ENCODE assay signal across 9 mouse cellular contexts in the genomic region with DNA sequence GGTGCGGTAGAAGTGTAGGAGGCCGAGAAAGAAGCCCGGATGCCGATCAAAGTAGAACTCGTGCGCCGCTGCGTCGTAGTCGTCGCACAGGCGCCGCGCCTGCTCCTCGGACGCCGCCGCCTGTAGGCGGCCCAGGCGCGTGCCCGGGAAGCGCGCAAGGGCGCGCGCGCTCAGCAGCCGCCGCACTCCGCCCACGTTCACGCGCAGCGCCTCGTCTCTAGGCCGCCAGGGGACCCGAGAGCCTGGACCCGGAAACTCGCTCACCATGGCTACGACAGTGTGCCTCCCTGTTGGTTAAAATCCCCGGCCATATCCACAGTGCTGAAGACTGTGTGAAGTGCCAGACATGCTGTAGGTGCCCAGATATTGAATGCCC. TPM values are rescaled to one million over a fixed set of nuclear protein-coding genes. Genes with fewer than 3 reads are reported as not detected.
DNase-seq lines count a peak whose midpoint lies in the region; ATAC-seq and TF ChIP-seq lines count a peak whose summit lies in the region.
"Had no signal": no experiment of that assay in that cellular context is flagged by ENCODE, and none has a peak within 500 bp of the region (broad histone marks: within the 10 kb centered on the region; RNA-seq: fewer than 3 reads in every experiment).

No protein-coding gene starts in this region.

- no peak for DNase-seq in heart, postnatal 0 days (ENCODE audit: low spot score)
- DNase-seq in heart, adult 2 months: no peak
- DNase-seq in forebrain, embryonic 10.5 days (ENCODE audit: extremely low spot score, low spot score): no peak
- no peak for DNase-seq in limb, embryonic 10.5 days (ENCODE audit: low spot score)
- peak; percentile 9 for DNase-seq in retina, postnatal 7 days (ENCODE audit: low read depth, low spot score)
- DNase-seq in MN1 (ENCODE audit: low spot score): no peak
- DNase-seq in heart, adult 8-10 months (ENCODE audit: low spot score): no peak

- no peak for TF ChIP-seq POLR2A in heart, adult 2 months (IDR thresholded peaks at IDR 0.05; ENCODE audit: insufficient read depth, low read depth, low read length)

- 10% methylated on average over 42 of the region's 42 CpGs for WGBS in heart, postnatal 0 days
- 11% methylated on average over 42 of the region's 42 CpGs for WGBS in heart, adult 2 months
- whole genome bisulfite sequencing in forebrain, embryonic 10.5 days: 13% methylated on average over 42 of the region's 42 CpGs
- WGBS in limb, embryonic 10.5 days: 10% methylated on average over 42 of the region's 42 CpGs

- H3K27ac ChIP-seq in heart, postnatal 0 days (ENCODE audit: low read depth): no peak overlapping the region
- no peak overlapping the region for H3K27ac ChIP-seq in heart, adult 2 months
- H3K27ac ChIP-seq in forebrain, embryonic 10.5 days: no peak overlapping the region
- H3K27ac ChIP-seq in limb, embryonic 10.5 days: 0 out of 2 replicates have a peak overlapping the region, but pooled peaks have one; percentile 25

- no peaks in the 10 kb centered on the region for H3K9me3 ChIP-seq in heart, postnatal 0 days (replicated peaks; ENCODE audit: control insufficient read depth, low read length)
- no peaks in the 10 kb centered on the region for H3K9me3 ChIP-seq in E14TG2a.4 (ENCODE audit: low read length)
- H3K9me3 ChIP-seq in forebrain, embryonic 10.5 days: no peaks in the 10 kb centered on the region
- no peaks in the 10 kb centered on the region for H3K9me3 ChIP-seq in limb, embryonic 10.5 days (replicated peaks)

- peaks cover 63% of the 10 kb centered on the region for H3K27me3 ChIP-seq in heart, postnatal 0 days (ENCODE audit: control insufficient read depth, insufficient read depth, low read length)
- peaks cover 16% of the 10 kb centered on the region for H3K27me3 ChIP-seq in heart, adult 2 months (ENCODE audit: control insufficient read depth, insufficient read depth, low read length)
- peaks cover 85% of the 10 kb centered on the region for H3K27me3 ChIP-seq in E14TG2a.4 (ENCODE audit: insufficient read depth, low read length)
- H3K27me3 ChIP-seq in forebrain, embryonic 10.5 days (ENCODE audit: poor library complexity, severe bottlenecking): peaks cover 91% of the 10 kb centered on the region
- peaks cover 93% of the 10 kb centered on the region for H3K27me3 ChIP-seq in limb, embryonic 10.5 days (ENCODE audit: low read depth, poor library complexity, severe bottlenecking)

- intact Hi-C loops in heart, adult 2 months (cut with DNase I): no loop called here

- no peak for TF ChIP-seq EP300 in heart, postnatal 0 days (IDR thresholded peaks at IDR 0.05; ENCODE audit: low read depth)
- no peak for TF ChIP-seq EP300 in heart, adult 2 months (IDR thresholded peaks at IDR 0.05; ENCODE audit: insufficient read depth, low read depth, low read length)

- no peaks in the 10 kb centered on the region for H3K79me2 ChIP-seq in heart, adult 2 months (replicated peaks; ENCODE audit: control insufficient read depth, insufficient read depth, low read length)

- no peaks in the 10 kb centered on the region for H3K36me3 ChIP-seq in heart, postnatal 0 days (replicated peaks; ENCODE audit: control insufficient read depth, insufficient read depth, low read length)
- no peaks in the 10 kb centered on the region for H3K36me3 ChIP-seq in heart, adult 2 months (ENCODE audit: control insufficient read depth, insufficient read depth, low read length)
- no peaks in the 10 kb centered on the region for H3K36me3 ChIP-seq in E14TG2a.4 (ENCODE audit: insufficient read depth, low read length)
- H3K36me3 ChIP-seq in forebrain, embryonic 10.5 days (replicated peaks): no peaks in the 10 kb centered on the region
- H3K36me3 ChIP-seq in limb, embryonic 10.5 days: no peaks in the 10 kb centered on the region

- peak overlapping the region; percentile 18 for H3K4me3 ChIP-seq in heart, postnatal 0 days (ENCODE audit: low read depth, low read length)
- no peak overlapping the region for H3K4me3 ChIP-seq in heart, adult 2 months
- H3K4me3 ChIP-seq in E14TG2a.4 (replicated peaks; ENCODE audit: low read length): peak overlapping the region; percentile 69
- H3K4me3 ChIP-seq in forebrain, embryonic 10.5 days: peak overlapping the region; percentile 43
- peak overlapping the region; percentile 48 for H3K4me3 ChIP-seq in limb, embryonic 10.5 days

- TF ChIP-seq CTCF in heart, postnatal 0 days (IDR thresholded peaks at IDR 0.05; ENCODE audit: low read depth): no peak
- TF ChIP-seq CTCF in heart, adult 2 months (IDR thresholded peaks at IDR 0.05): no peak
- no peak for TF ChIP-seq CTCF in E14TG2a.4 (conservative IDR thresholded peaks at IDR 0.05; ENCODE audit: low read length)

- no peak overlapping the region for H3K9ac ChIP-seq in heart, postnatal 0 days (replicated peaks; ENCODE audit: low read depth, low read length)
- no peak overlapping the region for H3K9ac ChIP-seq in heart, adult 2 months (ENCODE audit: low read depth, low read length)

- H3K4me2 ChIP-seq in heart, postnatal 0 days (ENCODE audit: low read depth, low read length): peak overlapping the region; percentile 27

- no peak for ATAC-seq in heart, postnatal 0 days (ENCODE audit: insufficient read depth, low read depth)

- peaks cover 7% of the 10 kb centered on the region for H3K4me1 ChIP-seq in heart, postnatal 0 days (ENCODE audit: control insufficient read depth, insufficient read depth)
- H3K4me1 ChIP-seq in heart, adult 2 months (ENCODE audit: control insufficient read depth, insufficient read depth, low read length): no peaks in the 10 kb centered on the region
- H3K4me1 ChIP-seq in E14TG2a.4 (replicated peaks; ENCODE audit: low read depth, low read length): peaks cover 16% of the 10 kb centered on the region
- H3K4me1 ChIP-seq in forebrain, embryonic 10.5 days: peaks cover 32% of the 10 kb centered on the region
- H3K4me1 ChIP-seq in limb, embryonic 10.5 days: peaks cover 28% of the 10 kb centered on the region

RNA-seq across cellular contexts. Expression of gene Kcns1, which starts 2.4 kb away (rescaled TPM):
- total RNA-seq in heart, postnatal 0 days (2014; rRNA removed; ENCODE audit: low replicate concordance): 0.23 TPM in 1 of 2 replicates, not detected in the other
- polyA plus RNA-seq in heart, postnatal 0 days (2015; fragmentation: Nextera tagmentation; extraction: Ambion mirVana): 0.04 and 0.05 TPM in 2 replicates
- total RNA-seq in heart, adult 2 months (2021): not detected
- 0.12 and 0.18 TPM in 2 replicates for polyA plus RNA-seq in heart, adult 2 months (2012; rRNA removed)
- polyA plus RNA-seq in forebrain, embryonic 10.5 days (2016; fragmentation: Nextera tagmentation; extraction: Ambion mirVana): not detected in 2 replicates
- polyA plus RNA-seq in limb, embryonic 10.5 days (2016; fragmentation: Nextera tagmentation; extraction: Ambion mirVana): 0.15 TPM in 1 of 2 replicates, not detected in the other
- total RNA-seq in heart, adult 8-10 months (2022): under 1 TPM in 2 of 4 experiments, not detected in 2; 0.09 TPM

RNA-seq across cellular contexts. Expression of gene Wfdc5, which starts 14.0 kb away (rescaled TPM):
- total RNA-seq in heart, postnatal 0 days (2014; rRNA removed; ENCODE audit: low replicate concordance): not detected in 2 replicates
- not detected in 2 replicates for polyA plus RNA-seq in heart, postnatal 0 days (2015; fragmentation: Nextera tagmentation; extraction: Ambion mirVana)
- total RNA-seq in heart, adult 2 months (2021): not detected
- polyA plus RNA-seq in heart, adult 2 months (2012; rRNA removed): not detected in 2 replicates
- polyA plus RNA-seq in forebrain, embryonic 10.5 days (2016; fragmentation: Nextera tagmentation; extraction: Ambion mirVana): not detected in 2 replicates
- polyA plus RNA-seq in limb, embryonic 10.5 days (2016; fragmentation: Nextera tagmentation; extraction: Ambion mirVana): not detected in 2 replicates
- not detected for total RNA-seq in heart, adult 8-10 months (2022)
- total RNA-seq: left cerebral cortex, postnatal 10 days had no signal

RNA-seq across cellular contexts. Expression of gene Wfdc12, which starts 21.8 kb away (rescaled TPM):
- not detected in 2 replicates for total RNA-seq in heart, postnatal 0 days (2014; rRNA removed; ENCODE audit: low replicate concordance)
- polyA plus RNA-seq in heart, postnatal 0 days (2015; fragmentation: Nextera tagmentation; extraction: Ambion mirVana): not detected in 2 replicates
- not detected for total RNA-seq in heart, adult 2 months (2021)
- polyA plus RNA-seq in heart, adult 2 months (2012; rRNA removed): not detected in 2 replicates
- polyA plus RNA-seq in forebrain, embryonic 10.5 days (2016; fragmentation: Nextera tagmentation; extraction: Ambion mirVana): not detected in 2 replicates
- polyA plus RNA-seq in limb, embryonic 10.5 days (2016; fragmentation: Nextera tagmentation; extraction: Ambion mirVana): not detected in 2 replicates
- not detected for total RNA-seq in heart, adult 8-10 months (2022)
- total RNA-seq: left cerebral cortex, postnatal 10 days had no signal

RNA-seq across cellular contexts. Expression of gene Wfdc15a, which starts 31.4 kb away (rescaled TPM):
- total RNA-seq in heart, postnatal 0 days (2014; rRNA removed; ENCODE audit: low replicate concordance): not detected in 2 replicates
- not detected in 2 replicates for polyA plus RNA-seq in heart, postnatal 0 days (2015; fragmentation: Nextera tagmentation; extraction: Ambion mirVana)
- not detected for total RNA-seq in heart, adult 2 months (2021)
- polyA plus RNA-seq in heart, adult 2 months (2012; rRNA removed): not detected in 2 replicates
- not detected in 2 replicates for polyA plus RNA-seq in forebrain, embryonic 10.5 days (2016; fragmentation: Nextera tagmentation; extraction: Ambion mirVana)
- not detected in 2 replicates for polyA plus RNA-seq in limb, embryonic 10.5 days (2016; fragmentation: Nextera tagmentation; extraction: Ambion mirVana)
- total RNA-seq in heart, adult 8-10 months (2022): not detected
- total RNA-seq: left cerebral cortex, postnatal 10 days had no signal

RNA-seq across cellular contexts. Expression of gene Wfdc15b, which starts 52.9 kb away (rescaled TPM):
- total RNA-seq in heart, postnatal 0 days (2014; rRNA removed; ENCODE audit: low replicate concordance): not detected in 2 replicates
- polyA plus RNA-seq in heart, postnatal 0 days (2015; fragmentation: Nextera tagmentation; extraction: Ambion mirVana): not detected in 2 replicates
- total RNA-seq in heart, adult 2 months (2021): not detected
- not detected in 2 replicates for polyA plus RNA-seq in heart, adult 2 months (2012; rRNA removed)
- polyA plus RNA-seq in forebrain, embryonic 10.5 days (2016; fragmentation: Nextera tagmentation; extraction: Ambion mirVana): not detected in 2 replicates
- not detected in 2 replicates for polyA plus RNA-seq in limb, embryonic 10.5 days (2016; fragmentation: Nextera tagmentation; extraction: Ambion mirVana)
- total RNA-seq in heart, adult 8-10 months (2022): not detected
- total RNA-seq: left cerebral cortex, postnatal 10 days had no signal
